Mouse (Mus musculus) spleen, adult 2 months (tissue): Measurements from ENCODE around the gene Sclt1.

Experiments
- CTCF ChIP-seq: fragments of 200-500 bp; IDR thresholded peaks from 2 replicates; pipeline ENCODE4 v1.5.1; 2011; ENCODE audit warnings: mild to moderate bottlenecking, inconsistent platforms; ENCODE audit not compliant: insufficient read depth, insufficient read length, insufficient replicate concordance; ENCODE audit errors: extremely low read depth
- POLR2A ChIP-seq: fragments of 200-500 bp; IDR thresholded peaks from 2 replicates; pipeline ENCODE4 v1.6.1; 2011; ENCODE audit warnings: low read depth, low read length, inconsistent platforms

DNA sequence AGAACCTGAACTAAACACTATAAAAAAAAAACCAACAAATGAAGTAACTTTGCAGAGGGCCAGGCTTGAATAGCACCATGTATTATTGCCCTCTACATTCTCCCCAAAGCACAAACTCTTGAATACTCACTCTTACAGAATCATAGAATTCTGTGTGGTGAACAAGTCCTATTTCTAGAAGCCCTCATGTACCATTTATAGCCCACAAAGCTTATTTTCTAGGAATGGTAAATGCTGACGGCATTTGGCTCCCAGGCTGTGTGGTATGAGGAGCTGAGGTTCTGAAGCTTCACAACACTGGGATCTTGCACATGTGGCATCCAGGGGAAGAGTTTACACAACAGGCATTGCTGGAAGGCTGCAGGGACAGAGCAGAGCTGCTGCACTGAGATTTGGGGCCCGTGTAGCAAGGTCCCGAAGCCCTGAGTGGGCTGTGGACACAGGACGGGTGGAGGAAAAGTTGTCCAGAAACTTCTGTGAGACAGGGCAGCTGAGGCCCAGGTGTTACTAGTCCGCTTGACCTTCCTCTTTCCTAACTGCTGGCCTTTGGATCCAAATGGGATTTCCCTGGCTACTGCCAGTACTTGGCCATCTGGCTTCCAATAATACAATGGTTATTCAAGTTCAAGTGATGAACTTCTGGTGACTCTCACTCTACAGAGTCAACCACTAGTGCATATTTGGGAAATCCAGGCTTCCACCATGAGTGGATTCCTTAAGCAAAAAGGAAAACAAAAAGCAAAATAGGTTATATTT, 127.9 kb downstream of the Sclt1 start:
- TF ChIP-seq POLR2A (no peak), CTCF (no peak)
